Mouse (Mus musculus) kidney, postnatal 14 days (tissue): Measurements from ENCODE around the gene 1700123O20Rik.

ENCODE experiments used
- DNase-seq: peaks from one replicate; pipeline ENCODE4 v3.0.0; 2022; ENCODE audit warnings: mixed read lengths

1700123O20Rik gene

GRCm38 (mm10) chr14:54727565-54727964 is 41.5 kb downstream of the 1700123O20Rik start:
- DNase-seq = no peak

GRCm38 (mm10) chr14:54728823-54729653 is 43.0 kb downstream of the 1700123O20Rik start:
- no peak for DNase-seq

GRCm38 (mm10) chr14:54730305-54730704 is 44.3 kb downstream of the 1700123O20Rik start:
- no peak for DNase-seq

- no peak for DNase-seq
Observed at GRCm38 (mm10) chr14:54732206-54732605, 46.2 kb downstream of the 1700123O20Rik start.

- DNase-seq = no peak
Observed at GRCm38 (mm10) chr14:54734004-54734403, 48.0 kb downstream of the 1700123O20Rik start.

GRCm38 (mm10) chr14:54735221-54735620 is 49.2 kb downstream of the 1700123O20Rik start:
- DNase-seq = no peak

GRCm38 (mm10) chr14:54736555-54737552 is 50.8 kb downstream of the 1700123O20Rik start:
- no peak for DNase-seq

- no peak for DNase-seq
Observed at GRCm38 (mm10) chr14:54737634-54738033, 51.6 kb downstream of the 1700123O20Rik start.
